Mouse (Mus musculus) heart, postnatal 36 days (tissue): Measurements from ENCODE around the gene Tecr. TPM values are rescaled to one million over a fixed set of nuclear protein-coding genes. Genes with fewer than 3 reads are reported as not detected.

Source experiments
- DNase-seq, 2 experiments: peaks; one replicate each; pipeline ENCODE4 v3.0.0; 2021 to 2022
- intact Hi-C: fragments of 180-260 bp; cut with DNase I; formaldehyde crosslinking; loops from one replicate; pipeline ENCODE4 v1.15.1; 2025
- total RNA-seq, 2 experiments: library from RNA; stranded (reverse); gene quantifications; 2 replicates each; pipeline ENCODE4 v1.2.3; 2021

Tecr gene
- total RNA-seq, 2 experiments from 2014 or later, result 431 to 554 TPM

DNA sequence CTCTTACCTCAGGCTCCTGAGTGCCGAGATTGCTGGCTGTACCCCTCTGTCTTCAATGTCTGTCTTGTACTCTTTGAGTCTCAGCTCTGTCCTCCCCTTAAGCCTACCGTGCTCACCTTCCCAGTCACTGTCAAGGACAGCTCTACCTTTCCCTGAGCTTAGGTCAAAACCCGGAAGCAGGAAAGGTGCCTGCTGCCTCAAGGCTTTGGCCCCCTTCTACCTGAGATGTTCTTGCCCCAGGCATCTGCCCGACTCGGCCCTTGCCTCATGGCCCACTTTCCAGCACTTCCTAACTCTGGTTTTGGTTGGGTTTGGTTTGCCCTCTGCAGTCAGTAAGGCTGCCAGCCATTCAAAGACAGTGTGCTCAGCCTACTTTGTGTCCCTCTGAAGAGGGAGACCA is 39.0 kb downstream of the Tecr start:
- DNase-seq, result no peak
- intact Hi-C loops, result loop anchor here (2.0 to 10.0 kb wide), 3 partner anchors 24 to 329 kb away; partner anchors contain the start of gene Elmod2

DNA sequence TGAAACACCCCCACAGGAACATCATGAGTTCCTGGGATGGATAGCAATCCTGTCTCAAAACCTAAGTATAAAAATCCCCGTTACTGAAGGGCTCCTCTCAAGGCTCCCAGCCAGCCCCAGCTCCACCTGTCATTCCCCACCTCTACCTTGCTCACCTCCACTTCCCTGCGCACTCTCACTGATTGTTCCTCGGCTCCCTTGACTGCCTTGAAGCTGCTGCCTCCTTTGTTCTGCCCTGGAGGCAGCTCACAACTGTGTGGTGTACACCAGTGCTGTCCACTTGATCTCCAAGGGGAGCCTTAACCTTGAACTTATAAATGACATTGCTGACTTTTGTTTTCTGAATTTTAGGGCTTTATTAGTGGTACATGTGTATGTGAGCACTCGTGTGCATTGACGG is 39.6 kb downstream of the Tecr start:
- no peak for DNase-seq
- intact Hi-C loops, result loop anchor here (2.0 to 10.0 kb wide), 3 partner anchors 25 to 329 kb away; partner anchors contain the start of gene Elmod2

DNA sequence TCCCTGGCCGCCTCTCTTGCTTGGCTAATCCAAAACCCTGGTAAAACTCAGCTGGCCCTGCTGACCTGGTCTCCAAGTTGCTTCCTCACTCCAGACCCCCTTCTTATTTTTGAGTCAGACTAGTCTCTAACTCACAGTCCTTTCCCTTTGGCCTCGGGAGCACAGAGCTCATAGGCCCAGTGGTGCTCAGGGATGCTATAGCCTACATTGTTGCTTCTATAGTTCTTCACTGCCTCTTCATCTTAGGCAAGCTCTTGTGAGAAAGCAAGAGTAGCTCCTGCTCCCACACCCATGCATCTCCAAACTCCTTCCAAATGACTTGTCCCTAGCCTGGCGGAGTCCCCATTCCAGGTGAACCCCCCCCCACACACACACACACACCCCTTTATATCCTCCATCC is 40.1 kb downstream of the Tecr start:
- intact Hi-C loops, result loop anchor here (2.0 to 10.0 kb wide), 4 partner anchors 25 to 330 kb away; partner anchors contain the start of gene Elmod2
- no peak for DNase-seq

DNA sequence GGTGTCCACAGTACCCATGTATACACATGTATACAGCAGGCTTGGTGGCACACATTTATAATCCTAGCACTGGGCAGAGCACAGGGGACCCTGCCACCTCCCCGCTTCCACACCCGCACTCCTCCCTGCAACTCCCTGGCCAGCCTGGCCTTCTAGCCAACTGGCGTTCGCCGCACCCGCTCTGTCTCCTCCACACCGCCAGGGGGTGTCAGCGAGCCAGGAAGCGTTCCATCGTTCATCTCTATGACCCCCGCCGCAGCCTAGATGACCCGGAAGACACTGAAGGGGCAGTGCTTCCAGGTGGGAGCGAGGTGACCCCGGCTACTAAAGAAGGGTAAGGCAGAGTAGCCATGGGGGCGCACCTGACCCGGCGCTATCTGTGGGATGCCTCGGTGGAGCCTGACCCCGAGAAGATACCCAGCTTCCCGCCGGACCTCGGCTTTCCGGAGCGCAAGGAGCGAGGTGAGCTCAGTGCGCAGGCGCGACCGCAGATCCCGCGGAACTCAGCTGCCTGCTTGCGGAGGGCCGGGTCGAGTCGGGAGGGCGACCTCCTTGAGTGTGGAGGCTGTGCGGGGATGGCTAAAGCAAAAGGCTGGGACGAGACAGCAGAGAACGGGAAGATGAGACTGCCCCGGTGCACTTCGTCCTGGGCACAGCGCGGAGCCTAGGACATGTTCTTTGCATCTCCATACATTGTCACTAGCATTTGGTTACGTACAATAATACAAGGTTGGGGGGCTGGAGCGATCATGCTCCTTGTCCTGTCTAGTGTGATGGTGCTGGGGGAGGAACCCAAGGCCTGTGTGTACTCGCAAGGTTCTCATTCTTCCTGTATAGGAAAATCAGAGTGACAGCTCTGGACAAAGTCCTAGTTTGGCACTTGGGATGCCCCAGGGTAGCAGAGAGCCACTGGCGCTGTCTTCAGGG is 41.0 kb downstream of the Tecr start, which contains the start of gene Ndufb7:
Gene Ndufb7 (plus strand): TSS at position 203 of the 927 bp plus-strand sequence.
- intact Hi-C loops, result loop anchor here (2.0 to 10.0 kb wide), 3 partner anchors 56 to 331 kb away; partner anchors contain the start of gene Elmod2
- DNase-seq, result peak; percentile 98

DNA sequence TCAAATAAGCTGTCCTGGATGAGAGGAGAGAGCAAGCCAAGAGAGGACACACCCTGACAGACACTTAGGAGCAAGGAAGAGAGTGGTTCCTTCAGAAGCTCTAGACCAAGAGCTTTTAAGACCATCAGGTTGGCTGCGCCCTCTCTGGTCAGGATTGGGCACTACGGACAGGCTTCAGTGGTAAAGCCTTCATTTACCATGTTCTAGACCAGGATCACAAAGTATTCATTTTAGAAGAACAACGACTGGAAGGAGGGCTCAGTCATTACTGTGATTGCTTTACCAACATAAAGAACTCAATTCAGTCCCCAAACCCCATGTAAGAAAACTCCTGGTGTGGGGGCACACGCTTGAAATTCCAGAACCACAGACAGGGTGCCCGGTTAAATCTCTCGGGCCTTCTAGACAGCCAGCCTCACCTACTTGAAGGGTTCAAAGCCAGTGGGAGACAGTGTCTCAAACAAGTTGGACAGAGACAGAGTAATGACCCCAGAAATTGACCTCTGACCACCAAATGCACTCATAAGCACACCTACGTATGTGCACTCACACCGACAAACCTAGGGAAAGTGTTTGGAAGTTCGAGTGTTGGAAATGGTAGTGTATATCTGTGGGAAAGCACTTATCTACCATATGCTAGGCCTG is 41.9 kb downstream of the Tecr start:
- DNase-seq, result no peak
- intact Hi-C loops, result loop anchor here (2.0 to 10.0 kb wide), 3 partner anchors 57 to 331 kb away; partner anchors contain the start of gene Elmod2

DNA sequence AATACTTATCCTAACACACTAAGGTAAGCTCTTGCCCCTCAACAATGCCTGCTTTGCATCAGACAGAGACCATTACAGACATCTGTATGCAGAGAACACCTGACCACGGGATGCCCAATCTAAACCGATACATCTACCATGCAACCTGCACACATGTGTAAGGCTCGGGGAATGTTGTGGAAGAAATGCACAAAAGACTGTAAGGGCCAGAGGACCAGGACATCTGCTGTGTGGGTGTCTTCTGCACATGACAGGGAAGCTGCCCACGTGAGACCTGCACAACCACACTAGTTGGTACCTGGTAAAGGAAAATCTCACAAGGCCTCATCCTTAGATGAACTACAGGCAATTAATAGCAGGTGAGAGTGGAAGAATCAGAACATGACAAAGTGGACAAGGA is 44.5 kb downstream of the Tecr start:
- DNase-seq, result no peak
- intact Hi-C loops, result loop anchor here (10.0 kb wide), 1 partner anchor 228 kb away; the partner anchor contains the start of gene Elmod2

DNA sequence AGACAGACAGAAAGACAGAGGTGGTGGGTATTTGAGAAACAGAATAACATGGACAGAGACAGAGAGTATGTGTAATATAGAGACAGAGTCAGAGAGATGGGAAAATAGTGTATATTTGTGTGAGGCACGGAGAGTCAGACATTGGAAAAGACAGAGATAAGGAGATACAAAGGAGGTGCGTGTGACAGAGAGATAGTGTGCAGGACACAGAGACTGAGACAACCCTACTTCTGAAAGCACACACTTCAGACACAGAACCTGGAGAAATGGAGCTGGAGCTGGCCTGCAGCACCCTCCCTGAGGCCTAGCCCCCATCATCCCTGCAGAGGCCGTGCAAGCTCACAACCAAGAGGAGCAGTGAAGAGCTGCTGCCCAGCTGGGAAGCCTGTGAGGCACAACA is 45.1 kb downstream of the Tecr start:
- no peak for DNase-seq
- intact Hi-C loops, result loop anchor here (10.0 kb wide), 1 partner anchor 228 kb away; the partner anchor contains the start of gene Elmod2

DNA sequence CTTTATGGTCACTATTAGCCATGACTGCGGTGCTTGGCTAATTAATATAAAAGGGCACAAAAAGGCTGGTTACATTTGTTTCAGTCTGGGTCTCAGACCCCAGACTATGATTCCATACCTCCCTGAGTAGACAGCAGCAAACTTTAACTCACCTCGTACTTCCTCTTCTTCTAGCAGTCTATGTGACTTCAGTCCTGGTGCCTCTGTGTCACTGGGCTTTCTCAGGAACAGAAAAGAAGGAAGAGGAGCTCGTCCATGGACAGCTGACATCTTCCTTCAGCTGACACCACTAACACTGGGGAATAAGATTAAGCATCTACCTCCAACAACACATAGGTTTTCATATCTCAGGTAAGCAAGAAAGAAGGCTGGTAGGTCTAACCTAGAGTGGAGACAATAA is 72.0 kb downstream of the Tecr start, which contains the start of gene Olfr370:
Gene Olfr370 (plus strand): TSS at position 45 of the 400 bp plus-strand sequence.
- intact Hi-C loops, result no loop called here
- DNase-seq, result no peak

DNA sequence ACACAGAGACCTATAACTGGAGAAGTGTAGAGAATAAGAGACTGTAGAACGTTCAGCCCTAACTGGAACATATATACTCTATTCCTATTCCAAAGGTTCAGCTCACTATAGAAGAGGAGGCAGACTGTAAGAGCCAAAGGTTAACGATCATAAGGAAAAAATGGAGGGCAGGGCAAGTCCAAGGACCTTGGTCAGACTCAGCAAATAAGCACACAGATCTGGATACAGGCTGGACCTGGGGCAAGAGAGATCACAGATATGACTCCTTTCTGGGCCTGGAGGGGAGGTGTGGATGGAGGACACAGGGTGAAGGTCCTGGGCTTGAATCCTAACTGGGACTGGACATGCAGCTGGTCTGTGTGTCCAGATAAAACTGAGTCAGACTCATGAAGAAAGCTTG is 73.0 kb downstream of the Tecr start:
- no peak for DNase-seq
- intact Hi-C loops, result no loop called here

Other genes with a start within 250 kb of the Tecr start
- gene Clgn, start 218.1 kb downstream of the Tecr start, total RNA-seq, result not detected
- gene Scoc, start 149.6 kb downstream of the Tecr start, total RNA-seq, result 10 to 100 TPM; 47.0 to 50.4 TPM
- gene Olfr370, start 72.2 kb downstream of the Tecr start, total RNA-seq, result not detected
- 100 to 1,000 TPM; 712 to 745 TPM for gene Ndufb7, start 41.3 kb downstream of the Tecr start, total RNA-seq
- gene Dnajb1, start 222 bp upstream of the Tecr start, total RNA-seq, result 10 to 100 TPM; 10.7 to 16.0 TPM
- 10 to 100 TPM; 25.2 to 28.3 TPM for gene Gipc1, start 44.7 kb upstream of the Tecr start, total RNA-seq
- under 1 TPM; 0.27 to 0.75 TPM for gene Ptger1, start 58.7 kb upstream of the Tecr start, total RNA-seq
- gene Pkn1, start 91.2 kb upstream of the Tecr start, total RNA-seq, result 10 to 100 TPM; 53.7 to 62.4 TPM
- 10 to 100 TPM; 15.8 to 17.2 TPM for gene Ddx39, start 107.2 kb upstream of the Tecr start, total RNA-seq
- 10 to 100 TPM; 39.5 to 52.7 TPM for gene Adgre5, start 133.4 kb upstream of the Tecr start, total RNA-seq